Mouse (Mus musculus) lung, embryonic 15.5 days (tissue): ENCODE results near the gene Hba-a1. TPM values are rescaled to one million over a fixed set of nuclear protein-coding genes. Genes with fewer than 3 reads are reported as not detected.
"Not testable (repeated sequence)": the region's sequence is repeated elsewhere in the genome, so short reads cannot be mapped to it uniquely, and the experiment has no call there.

Experiments
- ATAC-seq: fragments of 200-750 bp; cut with Nextera tagmentation; 2 replicates; pipeline ENCODE4 v1.8.0; 2017; ENCODE audit warnings: moderate number of reproducible peaks, borderline replicate concordance; ENCODE audit not compliant: low FRiP score, low TSS enrichment; ENCODE audit errors: extremely low read depth
- H3K27ac ChIP-seq: fragments of 300-500 bp; sonication (generic); 2 replicates; pipeline ENCODE4 v1.5.1; 2015; ENCODE audit warnings: moderate library complexity, mild to moderate bottlenecking, inconsistent platforms
- H3K27me3 ChIP-seq: fragments of 300-500 bp; sonication (generic); 2 replicates; pipeline ENCODE4 v1.6.1; 2015; ENCODE audit warnings: inconsistent platforms
- H3K36me3 ChIP-seq: fragments of 300-500 bp; sonication (generic); 2 replicates; pipeline ENCODE4 v1.6.1; 2015; ENCODE audit warnings: inconsistent platforms
- H3K4me1 ChIP-seq: fragments of 300-500 bp; sonication (generic); 2 replicates; pipeline ENCODE4 v1.6.1; 2015; ENCODE audit warnings: inconsistent platforms
- H3K4me2 ChIP-seq: fragments of 300-500 bp; sonication (generic); 2 replicates; pipeline ENCODE4 v1.6.1; 2015; ENCODE audit warnings: inconsistent platforms, mild to moderate bottlenecking, moderate library complexity
- H3K4me3 ChIP-seq: fragments of 300-500 bp; sonication (generic); 2 replicates; pipeline ENCODE4 v1.5.1; 2015; ENCODE audit warnings: mild to moderate bottlenecking, inconsistent platforms
- H3K9ac ChIP-seq: fragments of 300-500 bp; sonication (generic); 2 replicates; pipeline ENCODE4 v1.6.1; 2015; ENCODE audit warnings: inconsistent platforms
- H3K9me3 ChIP-seq: fragments of 300-500 bp; sonication (generic); 2 replicates; pipeline ENCODE4 v1.6.1; 2016; ENCODE audit warnings: inconsistent platforms
- WGBS: fragments of 180-500 bp; shearing (Covaris S2); methylation state at CpG from one replicate; pipeline ENCODE4 v1.1.7; 2015; 5-methylcytosine and 5-hydroxymethylcytosine counted together
- polyA plus RNA-seq: library from polyadenylated mRNA; unstranded; fragments of >200 nt; fragmentation: Nextera tagmentation; extraction: Ambion mirVana; gene quantifications from 2 replicates; pipeline ENCODE4 v1.2.1, GENCODE M21; 2015

The Hba-a1 gene
- 7,834 and 8,642 TPM in 2 replicates for polyA plus RNA-seq

- peaks cover 20% of the 10 kb centered on the region for H3K27me3 ChIP-seq
- H3K4me1 ChIP-seq, H3K27ac ChIP-seq, H3K9ac ChIP-seq, H3K4me2 ChIP-seq, H3K9me3 ChIP-seq, H3K4me3 ChIP-seq, H3K36me3 ChIP-seq: not testable (repeated sequence)
- WGBS = 25% methylated on average over 1 of the region's 5 CpGs
- peak; percentile 57 for ATAC-seq
Measured at GRCm38 (mm10) chr11:32283091-32283777, at the start of gene Hba-a1. Gene Hba-a1 (plus strand): TSS chr11:32283511.

DNA sequence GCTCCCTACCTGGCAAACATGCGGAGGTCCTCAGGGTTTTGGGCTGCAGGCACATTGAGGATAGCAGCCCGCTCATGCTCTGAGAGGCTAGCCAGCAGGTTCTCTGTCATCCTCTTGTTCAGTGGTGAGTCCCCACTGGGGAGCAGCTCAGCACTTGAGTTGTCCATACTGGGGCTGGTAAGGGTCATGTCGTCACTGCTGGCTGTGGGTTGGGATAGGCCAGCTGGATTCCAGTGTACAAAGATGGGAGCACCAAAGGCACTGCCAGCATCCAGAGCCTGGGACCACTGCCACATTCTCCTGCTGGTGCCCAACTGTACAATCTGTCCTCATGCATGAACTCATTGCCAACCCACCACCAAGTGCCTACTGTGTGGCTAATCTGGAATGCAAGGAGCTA, 49.4 kb upstream of the Hba-a1 start:
- no peak for ATAC-seq
- 89% methylated on average over 3 of the region's 3 CpGs for WGBS
- H3K36me3 ChIP-seq = peaks cover 59% of the 10 kb centered on the region

GRCm38 (mm10) chr11:32234816-32235485, 48.4 kb upstream of the Hba-a1 start:
- Histone ChIP-seq H3K27me3 (no peaks in the 10 kb centered on the region), H3K36me3 (peaks cover 59% of the 10 kb centered on the region), H3K4me2 (no peak overlapping the region), H3K4me1 (peaks cover 20% of the 10 kb centered on the region), H3K4me3 (no peak overlapping the region), H3K27ac (peak overlapping the region; percentile 54), H3K9me3 (no peaks in the 10 kb centered on the region), H3K9ac (no peak overlapping the region)
- no peak for ATAC-seq
- WGBS = 84% methylated on average over 6 of the region's 6 CpGs

More for the DNA sequence above, 49.4 kb upstream of the Hba-a1 start:
- H3K27me3 ChIP-seq = no peaks in the 10 kb centered on the region
- H3K27ac ChIP-seq = no peak overlapping the region
- no peak overlapping the region for H3K4me3 ChIP-seq
- H3K4me2 ChIP-seq = no peak overlapping the region
- H3K9ac ChIP-seq = no peak overlapping the region
- H3K4me1 ChIP-seq = peaks cover 20% of the 10 kb centered on the region
- H3K9me3 ChIP-seq = no peaks in the 10 kb centered on the region

DNA sequence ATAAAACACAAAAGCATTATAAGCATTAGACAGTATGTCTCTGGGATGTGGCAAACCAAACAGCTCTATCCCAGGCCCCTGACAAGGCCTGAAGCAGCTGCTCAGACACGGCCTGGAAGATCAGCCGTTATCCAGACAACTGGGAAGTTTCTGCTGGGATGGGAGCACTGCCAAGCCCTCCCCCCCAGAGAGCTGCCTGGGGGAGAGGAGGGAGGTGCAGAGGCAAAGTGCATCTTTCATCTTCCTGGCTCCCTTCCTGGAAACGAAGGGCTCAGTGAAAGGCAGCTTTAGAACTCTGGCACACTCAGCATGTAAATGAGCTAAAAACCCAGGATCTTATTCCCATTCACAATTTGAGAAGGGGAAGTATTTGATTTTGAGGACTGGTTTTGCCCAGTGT, 47.7 kb upstream of the Hba-a1 start:
- H3K36me3 ChIP-seq = peaks cover 57% of the 10 kb centered on the region

DNA sequence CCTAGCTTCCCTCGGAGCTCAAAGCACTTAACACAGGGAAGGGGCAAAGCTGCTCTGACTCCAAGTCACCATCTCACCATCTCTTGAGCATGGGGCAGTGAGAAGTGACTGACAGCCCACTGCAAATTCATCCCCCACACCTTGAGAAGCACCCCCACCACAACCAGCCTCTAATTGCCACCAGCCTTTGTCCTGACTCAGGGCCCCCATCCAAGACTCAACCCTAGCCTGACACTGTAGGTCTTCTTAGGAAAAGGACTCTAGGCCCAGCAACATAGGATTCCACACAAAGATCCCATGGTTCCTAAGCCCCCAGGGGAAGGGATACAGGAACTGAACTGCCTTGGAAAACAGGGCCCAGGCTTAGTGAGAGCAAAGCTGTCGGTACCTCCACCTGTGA, 47.2 kb upstream of the Hba-a1 start:
- H3K4me1 ChIP-seq = peaks cover 20% of the 10 kb centered on the region
- WGBS = 51% methylated on average over 2 of the region's 2 CpGs
- H3K4me3 ChIP-seq = no peak overlapping the region
- H3K27ac ChIP-seq = peak overlapping the region; percentile 54; the same call in 1 of the 2 replicates
- H3K27me3 ChIP-seq = no peaks in the 10 kb centered on the region
- H3K9ac ChIP-seq = no peak overlapping the region
- no peak overlapping the region for H3K4me2 ChIP-seq
- H3K9me3 ChIP-seq = no peaks in the 10 kb centered on the region
- ATAC-seq = no peak
- peaks cover 57% of the 10 kb centered on the region for H3K36me3 ChIP-seq

More for the DNA sequence above, 47.7 kb upstream of the Hba-a1 start:
- peaks cover 20% of the 10 kb centered on the region for H3K4me1 ChIP-seq
- no peaks in the 10 kb centered on the region for H3K9me3 ChIP-seq
- H3K4me3 ChIP-seq = no peak overlapping the region
- H3K27ac ChIP-seq = peak overlapping the region; percentile 54
- WGBS = 36% methylated on average over 3 of the region's 3 CpGs
- H3K4me2 ChIP-seq = no peak overlapping the region
- peak; percentile 71; the same call in 1 of the 2 replicates for ATAC-seq
- no peak overlapping the region for H3K9ac ChIP-seq
- no peaks in the 10 kb centered on the region for H3K27me3 ChIP-seq

GRCm38 (mm10) chr11:32236712-32237410, 46.5 kb upstream of the Hba-a1 start:
- no peak for ATAC-seq
- Histone ChIP-seq H3K9ac (no peak overlapping the region), H3K27ac (no peak overlapping the region), H3K27me3 (no peaks in the 10 kb centered on the region), H3K4me2 (no peak overlapping the region), H3K36me3 (peaks cover 50% of the 10 kb centered on the region), H3K4me1 (peaks cover 20% of the 10 kb centered on the region), H3K4me3 (no peak overlapping the region), H3K9me3 (no peaks in the 10 kb centered on the region)
- 57% methylated on average over 9 of the region's 9 CpGs for WGBS

- Histone ChIP-seq H3K36me3 (peaks cover 48% of the 10 kb centered on the region), H3K27me3 (no peaks in the 10 kb centered on the region), H3K4me2 (no peak overlapping the region), H3K9me3 (no peaks in the 10 kb centered on the region), H3K27ac (no peak overlapping the region), H3K4me3 (no peak overlapping the region), H3K9ac (no peak overlapping the region), H3K4me1 (peaks cover 20% of the 10 kb centered on the region)
- 87% methylated on average over 3 of the region's 3 CpGs for whole genome bisulfite sequencing
- no peak for ATAC-seq
Measured at GRCm38 (mm10) chr11:32237411-32237795, 45.9 kb upstream of the Hba-a1 start.

DNA sequence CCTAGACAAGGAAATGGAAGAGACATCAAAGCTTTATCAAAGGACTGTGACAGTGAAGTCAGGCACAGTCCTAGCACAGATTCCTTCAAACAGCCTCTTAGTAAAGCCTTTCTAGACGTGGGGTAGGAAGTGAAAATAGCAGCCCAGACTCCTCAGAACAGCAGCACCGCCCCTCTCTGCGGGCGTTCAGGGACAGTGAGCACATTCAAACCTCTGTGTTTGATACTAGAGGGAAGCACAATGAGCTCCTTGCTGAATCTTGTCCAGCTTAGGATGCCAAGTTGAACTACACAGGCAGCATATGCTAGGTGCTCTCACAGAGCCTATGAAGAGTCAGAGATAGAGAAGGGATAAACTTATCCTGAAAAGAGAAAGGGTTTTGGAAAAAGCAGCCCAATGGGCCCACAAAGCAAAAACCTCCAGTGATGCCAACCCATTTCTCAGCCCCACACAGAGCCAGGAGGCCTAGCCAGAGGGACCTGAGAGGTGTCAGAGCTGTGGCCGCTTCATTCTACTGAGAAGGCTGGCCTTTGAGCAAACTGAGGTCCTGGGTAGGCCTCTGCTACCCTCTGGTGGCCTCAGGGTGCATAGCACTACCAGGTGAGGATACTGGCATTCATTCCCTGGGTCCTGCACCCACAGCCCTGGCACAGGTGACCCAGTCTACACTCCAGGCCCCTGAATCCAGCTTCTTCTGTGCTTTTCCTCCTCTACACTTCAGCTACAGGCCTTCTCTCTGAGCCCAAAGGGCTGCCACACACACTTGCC, 45.0 kb upstream of the Hba-a1 start:
- H3K4me3 ChIP-seq = no peak overlapping the region
- H3K27me3 ChIP-seq = no peaks in the 10 kb centered on the region
- peak; percentile 17; the same call in 1 of the 2 replicates for ATAC-seq
- H3K4me2 ChIP-seq = no peak overlapping the region
- no peak overlapping the region for H3K9ac ChIP-seq
- WGBS = 70% methylated on average over 5 of the region's 5 CpGs
- H3K4me1 ChIP-seq = peaks cover 20% of the 10 kb centered on the region
- H3K27ac ChIP-seq = no peak overlapping the region
- H3K9me3 ChIP-seq = no peaks in the 10 kb centered on the region
- H3K36me3 ChIP-seq = peaks cover 40% of the 10 kb centered on the region

DNA sequence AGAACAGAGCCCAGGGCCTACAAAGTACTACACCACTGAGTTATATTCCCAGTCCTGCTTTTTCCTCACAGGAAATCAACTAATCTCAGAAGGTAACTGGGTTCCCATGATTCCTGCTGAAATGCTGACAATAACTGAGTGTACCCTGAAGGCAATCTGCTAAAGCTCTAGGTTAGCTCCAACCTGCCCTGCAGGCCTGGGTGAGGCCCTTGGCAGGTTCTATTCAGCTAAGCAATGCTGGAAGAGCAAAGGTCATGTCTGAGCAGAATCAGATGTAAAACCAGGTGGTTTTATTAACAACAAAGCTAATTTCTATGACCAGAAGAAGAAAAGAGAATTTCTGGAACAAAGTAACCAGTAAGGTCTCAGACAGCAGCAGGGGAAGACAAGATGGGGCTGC, 41.9 kb upstream of the Hba-a1 start:
- Histone ChIP-seq H3K36me3 (peaks cover 31% of the 10 kb centered on the region), H3K4me2 (no peak overlapping the region)

DNA sequence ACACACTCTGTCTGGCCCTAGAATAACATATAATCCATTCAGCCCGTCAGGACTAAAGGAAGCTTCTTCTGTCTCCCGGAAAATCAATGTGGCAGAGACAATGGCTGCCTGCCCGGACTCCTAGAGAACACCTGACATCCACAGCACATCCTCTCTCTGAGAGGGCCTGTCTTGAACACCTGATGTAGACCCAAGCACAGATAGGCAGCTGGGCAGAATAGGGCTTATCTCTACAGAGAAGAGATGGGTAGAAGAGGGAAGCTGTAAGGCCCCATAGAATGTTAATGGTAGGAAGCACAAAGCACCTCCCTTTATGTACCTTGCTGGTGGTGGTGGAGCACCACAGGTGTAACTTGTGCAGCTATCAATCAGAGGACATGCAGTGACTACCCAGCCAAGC, 41.1 kb upstream of the Hba-a1 start:
- Histone ChIP-seq H3K9ac (no peak overlapping the region), H3K9me3 (no peaks in the 10 kb centered on the region), H3K27ac (no peak overlapping the region), H3K36me3 (peaks cover 36% of the 10 kb centered on the region), H3K4me2 (no peak overlapping the region), H3K4me3 (no peak overlapping the region), H3K27me3 (no peaks in the 10 kb centered on the region), H3K4me1 (no peaks in the 10 kb centered on the region)
- WGBS = 88% methylated on average over 3 of the region's 3 CpGs
- no peak for ATAC-seq

More for the DNA sequence above, 41.9 kb upstream of the Hba-a1 start:
- H3K27ac ChIP-seq = no peak overlapping the region
- no peak overlapping the region for H3K4me3 ChIP-seq
- no peak for ATAC-seq
- H3K9me3 ChIP-seq = no peaks in the 10 kb centered on the region
- H3K4me1 ChIP-seq = peaks cover 2% of the 10 kb centered on the region; the same call in 1 of the 2 replicates
- no peaks in the 10 kb centered on the region for H3K27me3 ChIP-seq
- no peak overlapping the region for H3K9ac ChIP-seq

DNA sequence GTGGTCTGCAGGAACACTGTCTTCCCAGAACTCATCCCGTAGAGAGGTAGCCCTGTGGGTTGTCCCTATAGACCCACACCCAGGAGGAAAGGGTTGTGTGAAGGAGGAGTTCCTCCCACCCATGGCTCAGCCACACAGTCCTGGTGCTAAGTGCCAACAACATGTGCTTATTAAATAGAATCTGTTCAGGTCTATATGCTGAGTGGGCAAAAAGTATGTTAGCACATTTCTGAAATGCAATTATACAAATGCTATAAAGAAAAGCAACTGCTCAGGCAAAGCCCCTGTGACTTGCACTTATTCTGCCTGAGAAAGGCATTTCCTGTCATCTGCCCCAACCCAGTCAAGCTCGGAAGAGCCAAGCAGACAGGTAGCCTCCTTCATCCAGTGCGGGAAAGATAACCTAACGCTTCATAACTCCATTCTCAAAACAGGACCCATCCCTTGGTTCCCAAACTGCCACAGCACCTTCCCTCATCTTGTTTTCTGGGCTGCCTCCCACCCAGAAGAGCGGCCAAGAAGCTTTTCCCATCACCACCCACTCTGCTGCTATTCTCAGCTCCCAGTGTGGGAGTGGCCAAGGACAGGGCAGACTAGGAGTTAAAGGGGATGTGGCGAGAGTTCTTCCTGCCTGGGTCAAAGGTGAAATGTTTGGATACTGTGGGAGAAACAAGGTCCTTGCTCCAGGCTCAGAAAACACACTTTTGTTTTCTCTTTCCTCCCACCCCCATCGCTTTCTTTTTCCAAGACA, 39.9 kb upstream of the Hba-a1 start:
- H3K9me3 ChIP-seq = no peaks in the 10 kb centered on the region
- no peak overlapping the region for H3K4me3 ChIP-seq
- WGBS = 68% methylated on average over 7 of the region's 7 CpGs
- no peaks in the 10 kb centered on the region for H3K27me3 ChIP-seq
- no peak overlapping the region for H3K9ac ChIP-seq
- no peak overlapping the region for H3K4me2 ChIP-seq
- no peaks in the 10 kb centered on the region for H3K4me1 ChIP-seq
- peaks cover 39% of the 10 kb centered on the region for H3K36me3 ChIP-seq
- H3K27ac ChIP-seq = 0 out of 2 replicates have a peak overlapping the region, but pooled peaks have one; percentile 19
- peak; percentile 23; the same call in 1 of the 2 replicates for ATAC-seq
